Mouse (Mus musculus) midbrain, embryonic 16.5 days (tissue): ENCODE measurements at regions not wholly inside any gene's neighbourhood (a gene's known extent, or its start where the extent isn't known, plus 50 kb on each side); places are given as distances from the start of the nearest gene placed in this dataset.

Experiments
- ATAC-seq: fragments of 200-750 bp; cut with Nextera tagmentation; 2 replicates; pipeline ENCODE4 v1.8.0; 2017; ENCODE audit warnings: moderate TSS enrichment
- H3K27ac ChIP-seq: fragments of 300-500 bp; sonication (generic); 2 replicates; pipeline ENCODE4 v1.5.1; 2014; ENCODE audit warnings: mild to moderate bottlenecking, low read length, mixed read lengths
- H3K27me3 ChIP-seq: fragments of 300-500 bp; sonication (generic); 2 replicates; pipeline ENCODE4 v1.6.1; 2014; ENCODE audit warnings: low read depth, low read length, mixed read lengths; ENCODE audit not compliant: control insufficient read depth, insufficient read depth
- H3K36me3 ChIP-seq: fragments of 300-500 bp; sonication (generic); 2 replicates; pipeline ENCODE4 v1.6.1; 2014; ENCODE audit warnings: mild to moderate bottlenecking, low read length, moderate library complexity, mixed read lengths; ENCODE audit not compliant: control insufficient read depth, insufficient read depth
- H3K4me1 ChIP-seq: fragments of 300-500 bp; sonication (generic); 2 replicates; pipeline ENCODE4 v1.6.1; 2014; ENCODE audit warnings: mild to moderate bottlenecking, low read length, mixed read lengths; ENCODE audit not compliant: control insufficient read depth, insufficient read depth
- H3K4me2 ChIP-seq: fragments of 300-500 bp; sonication (generic); 2 replicates; pipeline ENCODE4 v1.6.1; 2014; ENCODE audit warnings: mild to moderate bottlenecking, low read length, mixed read lengths
- H3K4me3 ChIP-seq: fragments of 300-500 bp; sonication (generic); 2 replicates; pipeline ENCODE4 v1.5.1; 2014; ENCODE audit warnings: low read depth, mild to moderate bottlenecking, low read length, moderate library complexity, mixed read lengths
- H3K9ac ChIP-seq: fragments of 300-500 bp; sonication (generic); 2 replicates; pipeline ENCODE4 v1.6.1; 2014; ENCODE audit warnings: low read depth, low read length, mixed read lengths
- H3K9me3 ChIP-seq: fragments of 300-500 bp; sonication (generic); replicated peaks from 2 replicates; pipeline ENCODE4 v1.6.1; 2014; ENCODE audit warnings: mild to moderate bottlenecking, low read length, mixed read lengths; ENCODE audit not compliant: control insufficient read depth, poor library complexity, severe bottlenecking
- WGBS: fragments of 180-500 bp; shearing (Covaris S2); extraction: QIAGEN DNeasy Blood & Tissue Kit; methylation state at CpG from one replicate; pipeline ENCODE4 v1.1.7; 2014; 5-methylcytosine and 5-hydroxymethylcytosine counted together

- no peak for ATAC-seq
- 72% methylated on average over 2 of the region's 2 CpGs for WGBS
These were observed 1514.0 kb upstream of the Lrrc6 start for GRCm38 (mm10) chr15:68014605-68015305.

GRCm38 (mm10) chr15:68011162-68011561, 1510.5 kb upstream of the Lrrc6 start:
- H3K27me3 ChIP-seq: no peaks in the 10 kb centered on the region
- no peak for ATAC-seq
- no peaks in the 10 kb centered on the region for H3K36me3 ChIP-seq
- H3K4me1 ChIP-seq: peaks cover 4% of the 10 kb centered on the region; the same call in 1 of the 2 replicates
- H3K9ac ChIP-seq: no peak overlapping the region
- no peaks in the 10 kb centered on the region for H3K9me3 ChIP-seq
- no peak overlapping the region for H3K27ac ChIP-seq
- no peak overlapping the region for H3K4me3 ChIP-seq
- H3K4me2 ChIP-seq: no peak overlapping the region
- 81% methylated on average over 1 of the region's 1 CpGs for WGBS

More at GRCm38 (mm10) chr15:68014605-68015305, 1514.0 kb upstream of the Lrrc6 start:
- H3K36me3 ChIP-seq: no peaks in the 10 kb centered on the region
- H3K4me2 ChIP-seq: no peak overlapping the region
- no peak overlapping the region for H3K9ac ChIP-seq
- H3K27ac ChIP-seq: no peak overlapping the region
- H3K9me3 ChIP-seq: no peaks in the 10 kb centered on the region
- H3K27me3 ChIP-seq: no peaks in the 10 kb centered on the region
- H3K4me3 ChIP-seq: no peak overlapping the region
- H3K4me1 ChIP-seq: peaks cover 4% of the 10 kb centered on the region; the same call in 1 of the 2 replicates

GRCm38 (mm10) chr15:68010189-68010588, 1509.5 kb upstream of the Lrrc6 start:
- ATAC-seq: no peak
- Histone ChIP-seq H3K4me3 (no peak overlapping the region), H3K27ac (no peak overlapping the region), H3K36me3 (no peaks in the 10 kb centered on the region), H3K27me3 (no peaks in the 10 kb centered on the region), H3K9ac (no peak overlapping the region), H3K9me3 (no peaks in the 10 kb centered on the region), H3K4me1 (peaks cover 4% of the 10 kb centered on the region; the same call in 1 of the 2 replicates), H3K4me2 (no peak overlapping the region)
- 96% methylated on average over 1 of the region's 1 CpGs for WGBS

- Histone ChIP-seq H3K4me2 (no peak overlapping the region), H3K4me3 (no peak overlapping the region), H3K27me3 (no peaks in the 10 kb centered on the region), H3K9ac (no peak overlapping the region), H3K36me3 (no peaks in the 10 kb centered on the region), H3K27ac (no peak overlapping the region), H3K9me3 (no peaks in the 10 kb centered on the region), H3K4me1 (no peaks in the 10 kb centered on the region)
- ATAC-seq: no peak
- 74% methylated on average over 5 of the region's 5 CpGs for WGBS
These were observed 1504.1 kb upstream of the Lrrc6 start for GRCm38 (mm10) chr15:68004798-68005197.

GRCm38 (mm10) chr15:67996532-67996931, 1495.8 kb upstream of the Lrrc6 start:
- no peak for ATAC-seq
- Histone ChIP-seq H3K27me3 (no peaks in the 10 kb centered on the region), H3K4me3 (no peak overlapping the region), H3K4me2 (no peak overlapping the region), H3K36me3 (no peaks in the 10 kb centered on the region), H3K9ac (no peak overlapping the region), H3K4me1 (no peaks in the 10 kb centered on the region), H3K9me3 (no peaks in the 10 kb centered on the region), H3K27ac (no peak overlapping the region)
- 71% methylated on average over 7 of the region's 7 CpGs for WGBS

GRCm38 (mm10) chr15:67989428-67990272, 1488.9 kb upstream of the Lrrc6 start:
- WGBS: 83% methylated on average over 5 of the region's 5 CpGs
- no peak overlapping the region for H3K4me3 ChIP-seq
- no peaks in the 10 kb centered on the region for H3K4me1 ChIP-seq
- H3K4me2 ChIP-seq: no peak overlapping the region
- H3K9ac ChIP-seq: no peak overlapping the region
- H3K9me3 ChIP-seq: no peaks in the 10 kb centered on the region
- no peak overlapping the region for H3K27ac ChIP-seq
- H3K27me3 ChIP-seq: no peaks in the 10 kb centered on the region
- ATAC-seq: no peak
- no peaks in the 10 kb centered on the region for H3K36me3 ChIP-seq

- no peaks in the 10 kb centered on the region for H3K36me3 ChIP-seq
- no peak overlapping the region for H3K4me3 ChIP-seq
- ATAC-seq: no peak
- H3K27me3 ChIP-seq: no peaks in the 10 kb centered on the region
- 95% methylated on average over 4 of the region's 4 CpGs for WGBS
- no peak overlapping the region for H3K4me2 ChIP-seq
- no peaks in the 10 kb centered on the region for H3K9me3 ChIP-seq
- no peak overlapping the region for H3K9ac ChIP-seq
- no peaks in the 10 kb centered on the region for H3K4me1 ChIP-seq
- no peak overlapping the region for H3K27ac ChIP-seq
These were observed 1487.2 kb upstream of the Lrrc6 start for GRCm38 (mm10) chr15:67987941-67988340.

GRCm38 (mm10) chr15:67983253-67983652, 1482.5 kb upstream of the Lrrc6 start:
- ATAC-seq: no peak
- H3K4me1 ChIP-seq: no peaks in the 10 kb centered on the region
- H3K9me3 ChIP-seq: no peaks in the 10 kb centered on the region
- WGBS: 21% methylated on average over 1 of the region's 1 CpGs
- no peaks in the 10 kb centered on the region for H3K27me3 ChIP-seq
- no peak overlapping the region for H3K27ac ChIP-seq
- no peak overlapping the region for H3K4me3 ChIP-seq
- no peak overlapping the region for H3K4me2 ChIP-seq
- H3K9ac ChIP-seq: no peak overlapping the region
- no peaks in the 10 kb centered on the region for H3K36me3 ChIP-seq

GRCm38 (mm10) chr15:67981876-67982275, 1481.2 kb upstream of the Lrrc6 start:
- 86% methylated on average over 3 of the region's 3 CpGs for WGBS
- H3K4me2 ChIP-seq: no peak overlapping the region
- no peaks in the 10 kb centered on the region for H3K4me1 ChIP-seq
- H3K27me3 ChIP-seq: no peaks in the 10 kb centered on the region
- H3K27ac ChIP-seq: no peak overlapping the region
- no peaks in the 10 kb centered on the region for H3K36me3 ChIP-seq
- no peak for ATAC-seq
- H3K9me3 ChIP-seq: no peaks in the 10 kb centered on the region
- no peak overlapping the region for H3K9ac ChIP-seq
- H3K4me3 ChIP-seq: no peak overlapping the region
